Mouse (Mus musculus) intestine, postnatal 0 days (tissue): Measurements from ENCODE around the gene Pnkp. TPM values are rescaled to one million over a fixed set of nuclear protein-coding genes. Genes with fewer than 3 reads are reported as not detected.

ENCODE experiments used
- ATAC-seq: fragments of 200-750 bp; cut with Nextera tagmentation; 2 replicates; pipeline ENCODE4 v1.8.0; 2017; ENCODE audit warnings: mild to moderate bottlenecking, moderate TSS enrichment, moderate library complexity
- H3K27ac ChIP-seq: fragments of 300-500 bp; sonication (generic); 2 replicates; pipeline ENCODE4 v1.5.1; 2014; ENCODE audit warnings: mild to moderate bottlenecking, low read depth, low read length, moderate library complexity
- H3K27me3 ChIP-seq: fragments of 300-500 bp; sonication (generic); replicated peaks from 2 replicates; pipeline ENCODE4 v1.6.1; 2014; ENCODE audit warnings: low read length, mixed read lengths; ENCODE audit not compliant: control insufficient read depth, insufficient read depth
- H3K36me3 ChIP-seq: fragments of 300-500 bp; sonication (generic); 2 replicates; pipeline ENCODE4 v1.6.1; 2014; ENCODE audit warnings: mild to moderate bottlenecking, moderate library complexity; ENCODE audit not compliant: control insufficient read depth, insufficient read depth
- H3K4me1 ChIP-seq: fragments of 300-500 bp; sonication (generic); replicated peaks from 2 replicates; pipeline ENCODE4 v1.6.1; 2014; ENCODE audit warnings: antibody characterized with exemption, low read length, mixed read lengths; ENCODE audit not compliant: control insufficient read depth, insufficient read depth
- H3K4me2 ChIP-seq: fragments of 300-500 bp; sonication (generic); replicated peaks from 2 replicates; pipeline ENCODE4 v1.6.1; 2014; ENCODE audit warnings: low read depth, mild to moderate bottlenecking, moderate library complexity
- H3K4me3 ChIP-seq: fragments of 300-500 bp; sonication (generic); 2 replicates; pipeline ENCODE4 v1.5.1; 2014; ENCODE audit warnings: low read depth, low read length
- H3K9ac ChIP-seq: fragments of 300-500 bp; sonication (generic); 2 replicates; pipeline ENCODE4 v1.6.1; 2014; ENCODE audit warnings: mild to moderate bottlenecking, low read depth, low read length
- H3K9me3 ChIP-seq: fragments of 300-500 bp; sonication (generic); 2 replicates; pipeline ENCODE4 v1.6.1; 2016; ENCODE audit warnings: mixed run types; ENCODE audit not compliant: control insufficient read depth
- CTCF ChIP-seq: sonication (generic); IDR thresholded peaks from 2 replicates; pipeline ENCODE4 v1.5.1; 2016; ENCODE audit warnings: low read depth, mild to moderate bottlenecking, control low read depth, antibody characterized with exemption, moderate library complexity
- WGBS: fragments of 180-500 bp; shearing (Covaris S2); extraction: QIAGEN DNeasy Blood & Tissue Kit; methylation state at CpG from one replicate; pipeline ENCODE4 v1.1.7; 2014; 5-methylcytosine and 5-hydroxymethylcytosine counted together
- polyA plus RNA-seq: library from polyadenylated mRNA; unstranded; fragments of >200 nt; fragmentation: Nextera tagmentation; extraction: Ambion mirVana; gene quantifications from 2 replicates; pipeline ENCODE4 v1.2.1, GENCODE M21; 2015

Pnkp gene
- polyA plus RNA-seq, 1 experiment from 2014 or later, result 27.7 TPM

- Histone ChIP-seq H3K36me3 (peaks cover 17% of the 10 kb centered on the region), H3K4me1 (0 out of 2 replicates have a peak, but pooled peaks cover 5% of the 10 kb centered on the region), H3K4me3 (no peak overlapping the region), H3K27ac (no peak overlapping the region), H3K9ac (no peak overlapping the region), H3K27me3 (no peaks in the 10 kb centered on the region), H3K9me3 (no peaks in the 10 kb centered on the region), H3K4me2 (no peak overlapping the region)
- 28% methylated on average over 3 of the region's 3 CpGs for WGBS
- no peak for ATAC-seq
- TF ChIP-seq CTCF, result no peak
Observed at GRCm38 (mm10) chr7:44836016-44836404, 20.9 kb upstream of the Pnkp start.

- H3K27ac ChIP-seq, result no peak overlapping the region
- H3K9me3 ChIP-seq, result no peaks in the 10 kb centered on the region
- TF ChIP-seq CTCF, result no peak
- H3K4me3 ChIP-seq, result no peak overlapping the region
- H3K4me1 ChIP-seq, result 0 out of 2 replicates have a peak, but pooled peaks cover 5% of the 10 kb centered on the region
- no peak overlapping the region for H3K9ac ChIP-seq
- H3K27me3 ChIP-seq, result no peaks in the 10 kb centered on the region
- no peak for ATAC-seq
- 80% methylated on average over 9 of the region's 9 CpGs for WGBS
- no peak overlapping the region for H3K4me2 ChIP-seq
- peaks cover 17% of the 10 kb centered on the region; the same call in 1 of the 2 replicates for H3K36me3 ChIP-seq
Observed at GRCm38 (mm10) chr7:44836423-44837053, 20.4 kb upstream of the Pnkp start.

- no peaks in the 10 kb centered on the region for H3K27me3 ChIP-seq
- peaks cover 32% of the 10 kb centered on the region for H3K36me3 ChIP-seq
- 72% methylated on average over 6 of the region's 6 CpGs for WGBS
- no peaks in the 10 kb centered on the region for H3K9me3 ChIP-seq
- H3K27ac ChIP-seq, result no peak overlapping the region
- H3K4me1 ChIP-seq, result 0 out of 2 replicates have a peak, but pooled peaks cover 5% of the 10 kb centered on the region
- no peak for ATAC-seq
- H3K4me3 ChIP-seq, result no peak overlapping the region
- no peak for TF ChIP-seq CTCF
- H3K9ac ChIP-seq, result no peak overlapping the region
- no peak overlapping the region for H3K4me2 ChIP-seq
Observed at GRCm38 (mm10) chr7:44838073-44838472, 18.9 kb upstream of the Pnkp start.

- no peaks in the 10 kb centered on the region for H3K9me3 ChIP-seq
- H3K9ac ChIP-seq, result 0 out of 2 replicates have a peak overlapping the region, but pooled peaks have one; percentile 31
- 33% methylated on average over 11 of the region's 11 CpGs for WGBS
- H3K4me2 ChIP-seq, result peak overlapping the region; percentile 68
- TF ChIP-seq CTCF, result no peak
- ATAC-seq, result peak; percentile 31
- 0 out of 2 replicates have a peak, but pooled peaks cover 5% of the 10 kb centered on the region for H3K4me1 ChIP-seq
- H3K4me3 ChIP-seq, result peak overlapping the region; percentile 28; the same call in 1 of the 2 replicates
- H3K27me3 ChIP-seq, result no peaks in the 10 kb centered on the region
- peaks cover 42% of the 10 kb centered on the region for H3K36me3 ChIP-seq
- H3K27ac ChIP-seq, result no peak overlapping the region
Observed at GRCm38 (mm10) chr7:44839171-44839490, 17.8 kb upstream of the Pnkp start.

- H3K27ac ChIP-seq, result no peak overlapping the region
- peak overlapping the region; percentile 31 for H3K9ac ChIP-seq
- H3K4me2 ChIP-seq, result peak overlapping the region; percentile 68
- H3K27me3 ChIP-seq, result no peaks in the 10 kb centered on the region
- 0 out of 2 replicates have a peak, but pooled peaks cover 5% of the 10 kb centered on the region for H3K4me1 ChIP-seq
- H3K9me3 ChIP-seq, result no peaks in the 10 kb centered on the region
- H3K36me3 ChIP-seq, result peaks cover 47% of the 10 kb centered on the region
- peak overlapping the region; percentile 28 for H3K4me3 ChIP-seq
- peak; percentile 26 for ATAC-seq
- no peak for TF ChIP-seq CTCF
- WGBS, result 3% methylated on average over 58 of the region's 58 CpGs
Observed at GRCm38 (mm10) chr7:44839491-44840191, 17.3 kb upstream of the Pnkp start.

- H3K4me2 ChIP-seq, result no peak overlapping the region
Observed at GRCm38 (mm10) chr7:44840426-44840825, 16.5 kb upstream of the Pnkp start.

More at GRCm38 (mm10) chr7:44840426-44840825, 16.5 kb upstream of the Pnkp start:
- WGBS, result 52% methylated on average over 14 of the region's 14 CpGs
- H3K9ac ChIP-seq, result 0 out of 2 replicates have a peak overlapping the region, but pooled peaks have one; percentile 31
- H3K27me3 ChIP-seq, result no peaks in the 10 kb centered on the region
- no peak overlapping the region; the same call in 1 of the 2 replicates for H3K4me3 ChIP-seq
- ATAC-seq, result no peak
- peaks cover 55% of the 10 kb centered on the region for H3K36me3 ChIP-seq
- H3K4me1 ChIP-seq, result 0 out of 2 replicates have a peak, but pooled peaks cover 5% of the 10 kb centered on the region
- no peak for TF ChIP-seq CTCF
- no peaks in the 10 kb centered on the region for H3K9me3 ChIP-seq
- H3K27ac ChIP-seq, result no peak overlapping the region
